Mouse (Mus musculus) intestine, embryonic 14.5 days (tissue): ENCODE measurements around the gene Krtap5-3. TPM values are rescaled to one million over a fixed set of nuclear protein-coding genes. Genes with fewer than 3 reads are reported as not detected.
"Not testable (repeated sequence)": the region's sequence is repeated elsewhere in the genome, so short reads cannot be mapped to it uniquely, and the experiment has no call there.

ENCODE experiments used
- ATAC-seq: fragments of 200-750 bp; cut with Nextera tagmentation; replicated peaks from 2 replicates; pipeline ENCODE4 v1.8.0; 2017; ENCODE audit warnings: low read depth, moderate number of reproducible peaks, moderate TSS enrichment, moderate library complexity; ENCODE audit not compliant: low FRiP score, low TSS enrichment
- DNase-seq: peaks from one replicate; pipeline ENCODE4 v3.0.0-alpha.2; 2018; ENCODE audit warnings: low spot score
- H3K27ac ChIP-seq: fragments of 300-500 bp; sonication (generic); 2 replicates; pipeline ENCODE4 v1.5.1; 2014; ENCODE audit warnings: low read depth, mild to moderate bottlenecking, control low read depth
- H3K27me3 ChIP-seq: fragments of 300-500 bp; sonication (generic); replicated peaks from 2 replicates; pipeline ENCODE4 v1.6.1; 2014; ENCODE audit warnings: low read length, control low read depth; ENCODE audit not compliant: control insufficient read depth, insufficient read depth
- H3K36me3 ChIP-seq: fragments of 300-500 bp; sonication (generic); 2 replicates; pipeline ENCODE4 v1.6.1; 2014; ENCODE audit warnings: low read length, control low read depth; ENCODE audit not compliant: control insufficient read depth, insufficient read depth
- H3K4me1 ChIP-seq: fragments of 300-500 bp; sonication (generic); replicated peaks from 2 replicates; pipeline ENCODE4 v1.6.1; 2014; ENCODE audit warnings: low read length, control low read depth, mixed read lengths; ENCODE audit not compliant: control insufficient read depth, insufficient read depth
- H3K4me2 ChIP-seq: fragments of 300-500 bp; sonication (generic); 2 replicates; pipeline ENCODE4 v1.6.1; 2014; ENCODE audit warnings: low read length
- H3K4me3 ChIP-seq: fragments of 300-500 bp; sonication (generic); 2 replicates; pipeline ENCODE4 v1.5.1; 2014; ENCODE audit warnings: low read depth, low read length, control low read depth, mixed read lengths
- H3K9ac ChIP-seq: fragments of 300-500 bp; sonication (generic); 2 replicates; pipeline ENCODE4 v1.6.1; 2014; ENCODE audit warnings: mild to moderate bottlenecking, low read length
- H3K9me3 ChIP-seq: fragments of 300-500 bp; sonication (generic); 2 replicates; pipeline ENCODE4 v1.6.1; 2016; ENCODE audit warnings: low read length, control low read depth; ENCODE audit not compliant: control insufficient read depth
- WGBS: fragments of 180-500 bp; shearing (Covaris S2); extraction: QIAGEN DNeasy Blood & Tissue Kit; methylation state at CpG from one replicate; pipeline ENCODE4 v1.1.7; 2014; 5-methylcytosine and 5-hydroxymethylcytosine counted together
- polyA plus RNA-seq: library from polyadenylated mRNA; unstranded; fragments of >200 nt; fragmentation: Nextera tagmentation; extraction: Ambion mirVana; gene quantifications from 2 replicates; pipeline ENCODE4 v1.2.1, GENCODE M21; 2014

Gene Krtap5-3
- polyA plus RNA-seq, 1 experiment from 2014 or later = not detected

DNA sequence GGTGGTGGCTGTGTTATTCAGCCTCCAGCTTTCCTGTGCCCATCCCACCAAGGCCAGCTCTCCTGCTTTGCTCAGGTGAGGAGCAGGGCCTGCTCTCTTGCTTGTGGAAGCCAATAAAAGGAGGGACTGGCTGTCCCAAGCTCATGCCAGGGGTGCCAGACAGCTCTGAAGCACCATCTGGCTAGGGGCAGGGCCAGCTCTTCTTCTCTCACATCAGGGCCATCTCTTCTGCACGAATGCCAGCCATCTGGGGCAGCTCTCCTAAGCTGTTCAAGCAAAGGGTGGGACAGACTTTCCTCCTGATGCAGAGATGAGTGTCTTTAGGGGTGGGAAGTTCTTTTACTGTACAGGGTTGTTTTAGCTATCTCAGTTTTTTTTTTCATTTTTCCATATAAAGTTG, 20.1 kb upstream of the Krtap5-3 start:
- no peak overlapping the region for H3K27ac ChIP-seq
- H3K9me3 ChIP-seq = no peaks in the 10 kb centered on the region
- H3K9ac ChIP-seq = no peak overlapping the region
- no peak overlapping the region for H3K4me3 ChIP-seq
- no peak overlapping the region for H3K4me2 ChIP-seq
- 43% methylated on average over 1 of the region's 1 CpGs for WGBS
- no peak for ATAC-seq
- no peak for DNase-seq
- H3K36me3 ChIP-seq = no peaks in the 10 kb centered on the region
- no peaks in the 10 kb centered on the region for H3K27me3 ChIP-seq
- no peaks in the 10 kb centered on the region for H3K4me1 ChIP-seq

- Histone ChIP-seq H3K9me3 (no peaks in the 10 kb centered on the region), H3K36me3 (no peaks in the 10 kb centered on the region), H3K4me2 (no peak overlapping the region), H3K9ac (no peak overlapping the region), H3K4me3 (no peak overlapping the region), H3K27ac (no peak overlapping the region), H3K4me1 (no peaks in the 10 kb centered on the region), H3K27me3 (no peaks in the 10 kb centered on the region)
- 69% methylated on average over 2 of the region's 2 CpGs for WGBS
- DNase-seq = no peak
- no peak for ATAC-seq
Observed at GRCm38 (mm10) chr7:142188156-142188555, 13.0 kb upstream of the Krtap5-3 start.

DNA sequence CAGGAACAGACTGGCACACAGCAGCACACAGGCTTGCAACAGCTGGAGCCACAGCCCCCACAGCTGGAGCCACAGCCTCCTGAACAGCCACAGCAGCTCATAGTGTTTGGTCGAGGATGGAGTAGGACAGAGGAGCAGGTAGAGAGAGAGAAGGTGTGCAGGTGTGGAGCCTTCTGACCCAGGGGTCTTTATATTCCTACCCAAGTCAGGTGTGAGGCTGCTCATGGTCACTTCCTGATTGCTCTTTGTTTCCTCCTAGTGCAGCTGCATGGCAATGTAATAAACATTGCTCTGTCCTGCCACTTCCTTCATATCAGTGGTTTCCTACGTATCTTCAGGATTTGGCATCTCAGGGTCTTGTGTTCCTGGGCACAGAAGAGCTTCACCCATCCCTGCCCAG, 10.9 kb upstream of the Krtap5-3 start, which contains the start of gene Gm10153:
TSS of gene Gm10153 (minus strand) at position 101 of the 400 bp plus-strand sequence.
- Histone ChIP-seq H3K27ac (no peak within 1 kb of the TSS), H3K4me2 (no peak within 1 kb of the TSS), H3K4me3 (no peak within 1 kb of the TSS), H3K36me3 (no peaks in the 10 kb centered on the region), H3K4me1 (no peaks in the 10 kb centered on the region), H3K9ac (no peak within 1 kb of the TSS), H3K27me3 (no peaks in the 10 kb centered on the region), H3K9me3 (no peaks in the 10 kb centered on the region)
- WGBS = 32% methylated on average over 2 of the region's 2 CpGs
- DNase-seq = no peak
- no peak for ATAC-seq

DNA sequence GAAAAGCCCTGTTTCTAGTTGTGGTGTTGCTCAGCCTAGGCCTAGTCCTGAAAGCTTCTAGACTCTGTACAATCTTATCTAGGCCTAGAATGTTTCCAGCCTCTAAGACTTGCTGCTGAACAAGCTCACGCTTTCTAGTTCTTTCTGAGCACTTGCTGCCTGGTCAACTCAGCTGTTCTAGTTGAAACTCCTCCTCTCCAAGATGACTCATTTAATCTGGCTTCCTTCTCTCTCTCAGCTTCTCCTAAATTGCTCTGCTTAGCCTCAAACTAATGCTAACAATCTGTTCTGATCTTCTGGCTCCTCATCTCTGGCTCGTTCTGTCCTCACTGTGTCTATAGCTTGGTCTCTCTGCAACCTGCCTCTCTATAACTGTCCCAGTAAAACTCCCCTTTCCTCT, 2.4 kb upstream of the Krtap5-3 start:
- no peak overlapping the region for H3K4me2 ChIP-seq
- ATAC-seq = no peak
- H3K36me3 ChIP-seq = no peaks in the 10 kb centered on the region
- no peak overlapping the region for H3K4me3 ChIP-seq
- no peak overlapping the region for H3K9ac ChIP-seq
- H3K27me3 ChIP-seq = 0 out of 2 replicates have a peak, but pooled peaks cover 2% of the 10 kb centered on the region
- DNase-seq = no peak
- no peaks in the 10 kb centered on the region for H3K4me1 ChIP-seq
- no peak overlapping the region for H3K27ac ChIP-seq
- no peaks in the 10 kb centered on the region for H3K9me3 ChIP-seq
- WGBS = 85% methylated on average over 2 of the region's 2 CpGs

DNA sequence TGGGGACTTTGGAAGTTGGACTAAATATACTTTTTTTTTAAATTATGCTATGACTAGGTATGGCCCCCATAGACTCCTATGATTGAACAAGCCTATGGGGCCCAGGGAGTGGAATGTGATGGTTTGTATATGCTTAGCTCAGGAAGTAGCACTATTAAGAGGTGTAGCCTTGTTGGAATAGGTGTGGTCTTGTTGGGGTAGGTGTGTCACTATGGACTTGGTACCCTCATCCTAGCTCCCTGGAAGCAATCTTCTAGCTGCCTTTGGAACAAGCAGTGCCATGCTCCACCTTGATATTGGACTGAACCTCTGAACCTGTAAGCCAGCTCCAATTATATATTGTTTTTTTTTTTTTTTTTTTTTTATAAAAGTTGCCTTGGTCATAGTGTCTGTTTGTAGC, 4.3 kb downstream of the Krtap5-3 start:
- H3K9ac ChIP-seq = no peak overlapping the region
- ATAC-seq (no peak), DNase-seq (no peak)
- no peak overlapping the region for H3K27ac ChIP-seq
- 0 out of 2 replicates have a peak, but pooled peaks cover 2% of the 10 kb centered on the region for H3K27me3 ChIP-seq
- no peak overlapping the region for H3K4me3 ChIP-seq
- no peak overlapping the region for H3K4me2 ChIP-seq
- no peaks in the 10 kb centered on the region for H3K36me3 ChIP-seq
- H3K9me3 ChIP-seq = no peaks in the 10 kb centered on the region
- H3K4me1 ChIP-seq = no peaks in the 10 kb centered on the region

DNA sequence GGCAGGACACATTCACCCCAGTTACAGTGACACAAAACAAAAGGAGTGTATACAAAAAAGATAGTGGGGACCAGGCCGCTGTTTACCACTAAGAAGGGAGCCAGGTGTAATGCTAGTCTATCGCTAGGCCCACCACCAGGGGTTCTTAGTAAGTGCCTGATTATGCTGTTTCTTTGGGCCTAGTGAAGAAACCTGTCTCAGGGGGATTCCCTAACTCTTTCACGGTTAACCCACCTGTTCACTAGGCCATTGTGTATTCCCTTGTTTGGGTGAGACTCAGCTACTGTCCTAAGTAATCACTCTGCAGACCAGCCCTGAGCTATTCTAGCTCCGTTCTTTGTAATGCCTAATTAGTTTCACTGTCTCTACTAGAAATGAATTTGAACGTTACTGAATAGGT, 5.7 kb downstream of the Krtap5-3 start:
- 77% methylated on average over 5 of the region's 5 CpGs for WGBS
- H3K27me3 ChIP-seq, H3K4me2 ChIP-seq, DNase-seq, H3K4me1 ChIP-seq, H3K36me3 ChIP-seq, H3K9ac ChIP-seq, ATAC-seq, H3K9me3 ChIP-seq, H3K27ac ChIP-seq, H3K4me3 ChIP-seq: not testable (repeated sequence)

DNA sequence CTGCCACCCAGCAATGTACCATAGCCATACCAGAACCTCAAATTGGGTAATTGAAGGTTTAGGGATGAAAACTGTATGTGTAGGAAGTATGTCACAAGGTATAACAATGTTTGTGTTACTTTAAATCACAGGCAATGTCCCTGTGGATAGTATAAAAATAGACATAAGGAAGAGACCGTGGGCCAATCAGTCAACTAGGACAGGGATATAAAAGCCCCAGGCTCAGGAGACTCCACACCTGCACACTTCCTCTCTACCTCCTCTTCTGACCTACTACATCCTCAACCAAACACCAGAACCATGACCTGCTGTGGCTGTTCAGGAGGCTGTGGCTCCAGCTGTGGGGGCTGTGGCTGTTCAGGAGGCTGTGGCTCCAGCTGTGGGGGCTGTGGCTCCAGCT, 10.4 kb downstream of the Krtap5-3 start, which contains the start of gene Gm7579:
TSS of gene Gm7579 (plus strand) at position 301 of the 400 bp plus-strand sequence.
- no peaks in the 10 kb centered on the region for H3K36me3 ChIP-seq
- no peak for DNase-seq
- H3K9me3 ChIP-seq = no peaks in the 10 kb centered on the region
- no peak within 1 kb of the TSS for H3K4me3 ChIP-seq
- H3K27ac ChIP-seq = no peak within 1 kb of the TSS
- no peak within 1 kb of the TSS for H3K4me2 ChIP-seq
- no peaks in the 10 kb centered on the region for H3K4me1 ChIP-seq
- ATAC-seq = no peak
- WGBS = 56% methylated on average over 1 of the region's 1 CpGs
- no peak within 1 kb of the TSS for H3K9ac ChIP-seq
- H3K27me3 ChIP-seq = no peaks in the 10 kb centered on the region

DNA sequence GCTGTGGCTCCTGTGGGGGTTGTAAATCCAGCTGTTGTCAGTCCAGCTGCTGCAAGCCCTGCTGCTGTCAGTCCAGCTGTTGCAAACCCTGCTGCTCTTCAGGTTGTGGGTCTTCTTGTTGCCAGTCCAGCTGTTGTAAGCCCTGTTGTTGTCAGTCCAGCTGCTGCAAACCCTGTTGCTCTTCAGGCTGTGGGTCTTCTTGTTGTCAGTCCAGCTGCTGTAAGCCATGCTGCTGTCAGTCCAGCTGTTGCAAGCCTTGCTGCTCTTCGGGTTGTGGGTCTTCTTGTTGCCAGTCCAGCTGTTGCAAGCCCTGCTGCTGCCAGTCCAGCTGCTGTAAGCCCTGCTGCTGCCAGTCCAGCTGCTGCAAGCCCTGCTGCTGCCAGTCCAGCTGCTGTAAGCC, 11.0 kb downstream of the Krtap5-3 start:
- H3K27me3 ChIP-seq, H3K9me3 ChIP-seq, H3K36me3 ChIP-seq, H3K9ac ChIP-seq, H3K4me3 ChIP-seq, DNase-seq, H3K4me1 ChIP-seq, ATAC-seq, H3K27ac ChIP-seq, H3K4me2 ChIP-seq: not testable (repeated sequence)
- WGBS = 65% methylated on average over 1 of the region's 1 CpGs

DNA sequence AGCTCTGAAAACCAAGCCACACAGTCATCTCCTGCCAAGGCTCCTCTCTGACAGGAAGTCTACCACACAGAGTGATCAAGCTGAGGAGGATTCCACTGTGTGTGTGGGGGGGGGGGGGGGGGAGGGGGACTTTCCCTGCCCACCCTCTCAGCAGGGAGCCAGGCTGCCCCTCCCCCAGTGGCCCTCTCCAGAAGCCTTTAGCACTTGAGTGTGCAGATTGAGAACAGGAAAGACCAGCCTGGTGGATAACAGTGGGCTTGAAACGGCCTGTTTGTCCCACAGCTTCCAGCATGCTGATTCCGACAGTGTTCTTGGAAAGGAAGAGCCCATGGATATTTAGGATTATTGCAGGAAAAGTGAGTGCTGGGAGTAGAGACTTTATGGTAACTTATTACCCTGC, 23.4 kb downstream of the Krtap5-3 start:
- Histone ChIP-seq H3K27ac (no peak overlapping the region), H3K4me2 (no peak overlapping the region), H3K27me3 (no peaks in the 10 kb centered on the region), H3K9me3 (no peaks in the 10 kb centered on the region), H3K4me1 (no peaks in the 10 kb centered on the region), H3K9ac (no peak overlapping the region), H3K4me3 (no peak overlapping the region), H3K36me3 (no peaks in the 10 kb centered on the region)
- WGBS = 26% methylated on average over 2 of the region's 2 CpGs
- ATAC-seq (no peak), DNase-seq (no peak)
